Mouse (Mus musculus): ENCODE measurements around the gene Stx18. TPM values are rescaled to one million over a fixed set of nuclear protein-coding genes. Genes with fewer than 3 reads are reported as not detected.

The Stx18 gene
- polyA plus RNA-seq, 1 experiment from 2014 or later = 62.1 TPM

GRCm38 (mm10) chr5:38080472-38080871, 41.9 kb downstream of the Stx18 start:
- Histone ChIP-seq H3K4me3 (replicated peaks) (no peak overlapping the region), H3K9ac (replicated peaks) (no peak overlapping the region), H3K27ac (no peak overlapping the region), H3K36me3 (no peaks in the 10 kb centered on the region), H3K4me1 (replicated peaks) (peaks cover 47% of the 10 kb centered on the region), H3K27me3 (peaks cover 20% of the 10 kb centered on the region), H3K9me3 (no peaks in the 10 kb centered on the region), H3K4me2 (no peak overlapping the region)
- WGBS = 95% methylated on average over 1 of the region's 1 CpGs
- ATAC-seq (ENCODE audit: insufficient number of reproducible peaks, insufficient read depth, low FRiP score, low TSS enrichment, low read depth) = no peak

GRCm38 (mm10) chr5:38082589-38082988, 44.0 kb downstream of the Stx18 start:
- no peak for ATAC-seq (ENCODE audit: insufficient number of reproducible peaks, insufficient read depth, low FRiP score, low TSS enrichment, low read depth)
- WGBS = 23% methylated on average over 3 of the region's 3 CpGs
- Histone ChIP-seq H3K4me3 (replicated peaks) (no peak overlapping the region), H3K9ac (replicated peaks) (no peak overlapping the region), H3K4me2 (0 out of 2 replicates have a peak overlapping the region, but pooled peaks have one; percentile 10), H3K4me1 (replicated peaks) (peaks cover 46% of the 10 kb centered on the region), H3K27ac (peak overlapping the region; percentile 54), H3K9me3 (no peaks in the 10 kb centered on the region), H3K27me3 (peaks cover 24% of the 10 kb centered on the region), H3K36me3 (no peaks in the 10 kb centered on the region)

GRCm38 (mm10) chr5:38083362-38083761, 44.8 kb downstream of the Stx18 start:
- Histone ChIP-seq H3K4me3 (replicated peaks) (no peak overlapping the region), H3K4me2 (no peak overlapping the region), H3K4me1 (replicated peaks) (peaks cover 42% of the 10 kb centered on the region), H3K9ac (replicated peaks) (no peak overlapping the region), H3K27me3 (peaks cover 24% of the 10 kb centered on the region), H3K36me3 (no peaks in the 10 kb centered on the region), H3K9me3 (no peaks in the 10 kb centered on the region), H3K27ac (peak overlapping the region; percentile 69; the same call in 1 of the 2 replicates)
- 44% methylated on average over 5 of the region's 5 CpGs for WGBS
- no peak for ATAC-seq (ENCODE audit: insufficient number of reproducible peaks, insufficient read depth, low FRiP score, low TSS enrichment, low read depth)

- H3K9me3 ChIP-seq = no peaks in the 10 kb centered on the region
- no peak overlapping the region for H3K4me3 ChIP-seq (replicated peaks)
- H3K4me1 ChIP-seq (replicated peaks) = peaks cover 37% of the 10 kb centered on the region
- no peak for ATAC-seq (ENCODE audit: insufficient number of reproducible peaks, insufficient read depth, low FRiP score, low TSS enrichment, low read depth)
- H3K9ac ChIP-seq (replicated peaks) = no peak overlapping the region
- no peaks in the 10 kb centered on the region for H3K36me3 ChIP-seq
- H3K4me2 ChIP-seq = no peak overlapping the region
- H3K27ac ChIP-seq = 0 out of 2 replicates have a peak overlapping the region, but pooled peaks have one; percentile 41
- H3K27me3 ChIP-seq = peaks cover 20% of the 10 kb centered on the region
- 13% methylated on average over 8 of the region's 8 CpGs for WGBS
These were observed 46.1 kb downstream of the Stx18 start for GRCm38 (mm10) chr5:38084616-38085015.

GRCm38 (mm10) chr5:38085561-38086392, 47.2 kb downstream of the Stx18 start:
- peak; percentile 71; the same call in 1 of the 2 replicates for ATAC-seq (ENCODE audit: insufficient number of reproducible peaks, insufficient read depth, low FRiP score, low TSS enrichment, low read depth)
- no peak overlapping the region for H3K27ac ChIP-seq
- H3K9ac ChIP-seq (replicated peaks) = no peak overlapping the region
- no peak overlapping the region for H3K4me2 ChIP-seq
- H3K4me1 ChIP-seq (replicated peaks) = peaks cover 43% of the 10 kb centered on the region
- H3K4me3 ChIP-seq (replicated peaks) = no peak overlapping the region
- H3K9me3 ChIP-seq = no peaks in the 10 kb centered on the region
- WGBS = 9% methylated on average over 10 of the region's 10 CpGs
- H3K36me3 ChIP-seq = no peaks in the 10 kb centered on the region
- H3K27me3 ChIP-seq = peaks cover 15% of the 10 kb centered on the region

- Histone ChIP-seq H3K9ac (replicated peaks) (no peak overlapping the region), H3K27ac (no peak overlapping the region), H3K36me3 (peaks cover 6% of the 10 kb centered on the region; the same call in 1 of the 2 replicates), H3K4me1 (replicated peaks) (peaks cover 22% of the 10 kb centered on the region), H3K4me3 (replicated peaks) (no peak overlapping the region), H3K27me3 (peaks cover 10% of the 10 kb centered on the region; the same call in 1 of the 2 replicates), H3K9me3 (no peaks in the 10 kb centered on the region), H3K4me2 (no peak overlapping the region)
- WGBS = 67% methylated on average over 3 of the region's 3 CpGs
- no peak for ATAC-seq (ENCODE audit: insufficient number of reproducible peaks, insufficient read depth, low FRiP score, low TSS enrichment, low read depth)
These were observed 51.6 kb downstream of the Stx18 start for GRCm38 (mm10) chr5:38090111-38090510.

- Histone ChIP-seq H3K36me3 (peaks cover 7% of the 10 kb centered on the region; the same call in 1 of the 2 replicates), H3K4me1 (replicated peaks) (peaks cover 19% of the 10 kb centered on the region), H3K9me3 (no peaks in the 10 kb centered on the region), H3K9ac (replicated peaks) (no peak overlapping the region), H3K4me3 (replicated peaks) (no peak overlapping the region), H3K27ac (no peak overlapping the region), H3K27me3 (peaks cover 9% of the 10 kb centered on the region; the same call in 1 of the 2 replicates), H3K4me2 (no peak overlapping the region)
- WGBS = 54% methylated on average over 3 of the region's 3 CpGs
- ATAC-seq (ENCODE audit: insufficient number of reproducible peaks, insufficient read depth, low FRiP score, low TSS enrichment, low read depth) = no peak
These were observed 52.0 kb downstream of the Stx18 start for GRCm38 (mm10) chr5:38090581-38090980.

GRCm38 (mm10) chr5:38091046-38091965, 52.8 kb downstream of the Stx18 start:
- Histone ChIP-seq H3K27ac (no peak overlapping the region), H3K4me2 (no peak overlapping the region), H3K4me3 (replicated peaks) (no peak overlapping the region), H3K27me3 (0 out of 2 replicates have a peak, but pooled peaks cover 6% of the 10 kb centered on the region), H3K4me1 (replicated peaks) (peaks cover 15% of the 10 kb centered on the region), H3K9me3 (no peaks in the 10 kb centered on the region), H3K36me3 (peaks cover 7% of the 10 kb centered on the region; the same call in 1 of the 2 replicates), H3K9ac (replicated peaks) (no peak overlapping the region)
- WGBS = 67% methylated on average over 8 of the region's 8 CpGs
- peak; percentile 48; the same call in 1 of the 2 replicates for ATAC-seq (ENCODE audit: insufficient number of reproducible peaks, insufficient read depth, low FRiP score, low TSS enrichment, low read depth)

- WGBS = 69% methylated on average over 2 of the region's 2 CpGs
- Histone ChIP-seq H3K27ac (no peak overlapping the region), H3K36me3 (peaks cover 7% of the 10 kb centered on the region; the same call in 1 of the 2 replicates), H3K27me3 (0 out of 2 replicates have a peak, but pooled peaks cover 6% of the 10 kb centered on the region), H3K9me3 (no peaks in the 10 kb centered on the region), H3K4me1 (replicated peaks) (peaks cover 15% of the 10 kb centered on the region), H3K4me2 (no peak overlapping the region), H3K4me3 (replicated peaks) (no peak overlapping the region), H3K9ac (replicated peaks) (no peak overlapping the region)
- no peak for ATAC-seq (ENCODE audit: insufficient number of reproducible peaks, insufficient read depth, low FRiP score, low TSS enrichment, low read depth)
These were observed 53.4 kb downstream of the Stx18 start for GRCm38 (mm10) chr5:38091966-38092304.

- 93% methylated on average over 2 of the region's 2 CpGs for WGBS
- H3K36me3 ChIP-seq = peaks cover 7% of the 10 kb centered on the region; the same call in 1 of the 2 replicates
- peaks cover 27% of the 10 kb centered on the region for H3K4me1 ChIP-seq (replicated peaks)
- H3K9ac ChIP-seq (replicated peaks) = no peak overlapping the region
- H3K27me3 ChIP-seq = 0 out of 2 replicates have a peak, but pooled peaks cover 6% of the 10 kb centered on the region
- ATAC-seq (ENCODE audit: insufficient number of reproducible peaks, insufficient read depth, low FRiP score, low TSS enrichment, low read depth) = no peak
- H3K4me3 ChIP-seq (replicated peaks) = no peak overlapping the region
- no peak overlapping the region for H3K27ac ChIP-seq
- no peaks in the 10 kb centered on the region for H3K9me3 ChIP-seq
- H3K4me2 ChIP-seq = no peak overlapping the region
These were observed 55.8 kb downstream of the Stx18 start for GRCm38 (mm10) chr5:38094331-38094730.
